Mouse (Mus musculus): ENCODE results near the gene Ttc39b.

The Ttc39b gene

GRCm38 (mm10) chr4:83225633-83226360 lies 98.3 kb downstream of the Ttc39b start:
- no peak for DNase-seq

GRCm38 (mm10) chr4:83224242-83224641 lies 99.8 kb downstream of the Ttc39b start:
- no peak for DNase-seq

DNA sequence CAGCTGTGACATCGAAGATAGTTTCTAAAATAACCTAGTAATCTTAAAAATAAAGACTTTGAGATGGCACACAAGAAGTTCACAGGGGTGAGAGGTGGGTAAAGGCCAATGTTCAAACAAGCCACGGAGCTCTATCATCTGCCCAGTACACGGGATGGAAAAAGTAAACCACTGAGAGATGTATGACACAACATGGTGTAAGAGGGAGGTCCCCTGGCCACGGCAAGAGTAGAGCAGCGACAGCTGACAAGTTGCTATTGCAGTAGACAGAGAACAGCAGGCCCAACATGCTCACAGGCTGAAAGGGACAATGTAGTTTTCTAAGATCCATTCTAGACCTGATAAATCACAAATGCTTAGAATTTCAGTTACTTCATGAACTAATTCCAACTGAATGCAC lies 100.9 kb downstream of the Ttc39b start:
- no peak for DNase-seq

GRCm38 (mm10) chr4:83220761-83221557 lies 103.1 kb downstream of the Ttc39b start:
- DNase-seq = no peak

DNA sequence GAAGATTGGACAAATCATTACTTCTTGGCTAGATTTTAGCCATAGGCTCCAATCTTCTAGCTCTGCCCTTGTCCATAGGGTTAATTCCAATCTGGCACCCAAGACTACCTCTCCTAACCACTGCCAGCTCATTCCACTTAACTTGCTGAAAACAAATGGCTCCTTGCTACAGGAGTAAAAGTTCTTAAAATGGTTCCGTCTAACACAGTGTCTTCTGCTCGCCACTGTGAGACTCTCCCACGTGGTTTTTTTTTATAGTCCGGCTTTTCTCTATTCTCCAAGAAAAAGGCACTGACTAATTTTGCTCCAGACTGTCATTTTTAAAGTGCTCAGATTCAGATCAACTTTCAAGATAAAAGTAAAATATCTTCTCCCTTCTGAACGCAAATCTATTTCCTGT lies 104.8 kb downstream of the Ttc39b start:
- no peak for DNase-seq

GRCm38 (mm10) chr4:83217128-83217527 lies 106.9 kb downstream of the Ttc39b start:
- DNase-seq = no peak

GRCm38 (mm10) chr4:83216381-83216780 lies 107.7 kb downstream of the Ttc39b start:
- no peak for DNase-seq

DNA sequence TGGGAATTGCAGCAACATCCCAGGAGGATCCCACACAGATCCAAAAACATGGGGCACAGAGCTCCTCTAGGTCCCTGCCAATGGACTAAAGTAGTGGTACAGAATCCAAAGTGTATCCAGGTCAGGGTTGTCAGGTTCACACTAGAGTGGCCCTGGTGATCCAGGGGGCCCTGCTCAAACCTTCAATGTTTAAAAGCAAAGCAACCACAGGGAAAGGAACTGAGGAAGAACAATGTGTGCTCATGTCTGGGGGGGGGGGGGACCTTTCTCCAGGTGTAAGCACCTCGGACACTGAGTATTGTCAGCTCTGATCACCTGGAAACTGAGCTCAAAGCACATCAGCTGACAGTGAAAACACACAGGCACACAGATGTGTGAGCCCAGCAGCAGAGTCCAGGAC lies 108.3 kb downstream of the Ttc39b start:
- no peak for DNase-seq

- no peak for DNase-seq
Measured at GRCm38 (mm10) chr4:83214822-83215558, 109.1 kb downstream of the Ttc39b start.

- no peak for DNase-seq
Measured at GRCm38 (mm10) chr4:83213752-83214151, 110.3 kb downstream of the Ttc39b start.

DNA sequence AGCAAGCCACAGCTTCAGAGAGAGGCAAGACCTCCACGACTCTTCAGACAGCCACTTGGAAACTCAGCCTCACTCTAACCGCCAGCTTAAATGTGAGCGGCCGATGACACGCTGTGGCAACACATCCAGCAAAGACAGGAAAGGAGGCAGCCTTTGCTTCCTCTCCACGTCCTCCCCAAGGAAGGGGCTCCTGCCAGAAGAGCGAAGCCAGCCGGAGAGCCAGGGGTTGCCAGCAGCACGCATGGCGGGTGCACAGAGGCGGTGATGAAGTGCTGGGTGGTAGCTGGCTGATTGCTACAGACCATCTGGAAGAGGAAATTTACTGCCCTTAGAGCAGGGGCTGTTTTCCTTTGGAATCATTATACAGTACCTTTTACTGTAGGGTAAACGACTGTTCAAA lies 112.3 kb downstream of the Ttc39b start:
- DNase-seq = no peak

- DNase-seq = no peak
Measured at GRCm38 (mm10) chr4:83210437-83210836, 113.6 kb downstream of the Ttc39b start.

DNA sequence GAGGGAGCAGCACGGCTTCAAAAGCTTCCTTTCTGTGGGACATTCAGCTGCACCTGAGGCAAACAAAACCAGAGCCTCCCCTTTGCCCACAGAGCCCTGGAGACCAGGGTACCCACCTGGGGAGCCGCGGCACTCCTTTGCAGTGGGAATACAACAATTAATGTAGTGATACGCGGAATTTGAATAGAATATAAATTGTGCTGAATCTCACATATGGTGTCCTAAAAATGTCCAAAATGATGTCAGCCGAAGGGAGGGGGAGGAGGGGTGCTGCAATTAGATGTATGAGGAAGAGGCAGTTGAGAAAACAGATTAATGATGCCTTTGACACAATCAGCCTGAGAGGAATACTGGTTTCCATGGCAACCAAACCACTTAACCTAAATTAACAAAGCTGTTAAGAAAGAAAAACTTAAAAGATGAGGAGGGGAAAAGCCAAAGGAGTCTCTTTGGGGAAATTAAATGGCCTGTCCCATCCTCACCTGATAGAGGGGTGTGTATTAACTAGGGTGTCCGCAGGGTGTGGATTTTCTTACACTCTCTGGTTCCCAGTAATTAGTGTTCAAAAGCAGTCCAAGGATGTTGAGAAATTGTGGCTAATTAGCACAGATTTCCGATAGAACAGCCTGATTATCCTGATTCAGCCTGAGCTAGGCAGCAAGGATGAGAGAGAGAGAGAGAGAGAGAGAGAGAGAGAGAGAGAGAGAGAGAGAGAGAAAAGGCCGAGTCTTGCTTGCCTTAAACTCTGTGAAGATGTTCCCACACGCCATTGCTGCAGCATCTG lies 117.1 kb downstream of the Ttc39b start:
- DNase-seq = no peak

DNA sequence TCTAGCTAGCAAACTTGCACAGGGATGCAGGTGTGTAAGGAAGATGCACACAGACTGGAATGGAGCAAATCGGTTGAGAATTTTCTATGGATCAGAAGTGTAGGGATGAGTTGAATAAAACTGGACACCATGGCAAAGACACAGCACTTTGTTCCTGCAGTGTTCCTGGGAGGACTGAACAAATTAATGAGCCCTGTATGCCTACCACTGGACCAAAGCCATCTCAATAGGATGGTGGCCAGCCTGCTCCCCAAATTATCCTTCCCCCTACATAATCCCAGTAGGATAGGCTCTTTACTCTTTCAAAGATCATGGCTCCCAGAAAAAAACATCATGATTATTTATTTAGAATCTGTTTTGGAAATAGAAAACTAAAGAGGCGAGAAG lies 117.6 kb downstream of the Ttc39b start:
- no peak for DNase-seq

GRCm38 (mm10) chr4:83199391-83199790 lies 124.7 kb downstream of the Ttc39b start:
- no peak for DNase-seq

DNA sequence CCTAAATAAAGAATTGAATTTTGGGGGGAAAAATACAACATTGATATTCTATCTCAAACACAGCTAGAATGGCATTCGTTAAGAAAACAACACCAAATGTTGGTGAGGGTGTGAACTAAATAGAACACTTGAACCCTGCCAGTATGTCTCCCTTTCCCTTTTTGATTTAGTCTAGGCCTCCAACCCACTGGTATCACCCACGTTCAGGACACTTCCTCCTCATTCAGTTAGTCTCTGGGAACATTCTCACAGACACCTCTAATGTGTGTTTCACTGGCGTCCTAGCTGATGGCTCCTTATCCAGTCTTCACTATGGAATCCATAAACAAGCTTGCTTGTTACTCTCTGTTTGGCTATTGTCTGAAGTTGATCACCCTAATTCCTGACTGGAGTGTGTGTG lies 125.9 kb downstream of the Ttc39b start:
- DNase-seq = no peak

- no peak for DNase-seq
Measured at GRCm38 (mm10) chr4:83189736-83190135, 134.3 kb downstream of the Ttc39b start.

DNA sequence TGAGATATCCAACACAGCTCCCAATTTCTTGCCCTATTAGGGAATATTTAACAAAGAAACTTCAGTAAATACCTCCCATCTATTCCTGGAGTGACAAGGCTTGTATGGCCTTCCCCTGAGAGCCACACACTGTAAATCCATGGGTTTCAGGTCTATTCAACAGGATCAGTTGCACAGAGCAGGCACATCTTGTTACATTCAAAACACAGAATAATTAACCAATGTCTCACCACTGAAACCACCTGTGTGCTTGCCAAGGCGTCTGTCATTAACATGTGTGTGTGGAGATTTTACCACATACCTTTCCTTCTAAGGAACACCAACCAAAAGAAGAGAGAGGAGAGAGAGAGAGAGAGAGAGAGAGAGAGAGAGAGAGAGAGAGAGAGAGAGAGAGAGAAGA lies 136.7 kb downstream of the Ttc39b start:
- DNase-seq = no peak

DNA sequence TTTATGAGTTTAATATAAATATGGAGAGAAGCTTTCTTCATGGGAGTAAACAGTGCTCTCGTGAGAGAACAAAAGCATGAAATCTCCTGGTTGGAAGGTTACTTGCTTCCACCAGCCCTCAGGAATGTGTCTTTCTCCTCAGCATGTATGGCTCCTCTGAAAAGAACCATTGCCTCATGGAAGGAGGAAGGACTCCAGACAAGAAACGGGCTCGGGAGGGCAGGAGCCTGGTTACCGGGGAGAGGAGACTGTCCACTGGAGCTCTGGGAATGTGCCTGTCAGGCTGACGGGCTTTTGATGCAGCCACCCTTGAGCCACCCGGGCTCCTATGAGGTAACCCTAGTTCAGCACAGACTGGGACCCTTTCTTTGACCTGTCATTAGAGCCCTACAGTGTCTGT lies 137.6 kb downstream of the Ttc39b start:
- no peak for DNase-seq

DNA sequence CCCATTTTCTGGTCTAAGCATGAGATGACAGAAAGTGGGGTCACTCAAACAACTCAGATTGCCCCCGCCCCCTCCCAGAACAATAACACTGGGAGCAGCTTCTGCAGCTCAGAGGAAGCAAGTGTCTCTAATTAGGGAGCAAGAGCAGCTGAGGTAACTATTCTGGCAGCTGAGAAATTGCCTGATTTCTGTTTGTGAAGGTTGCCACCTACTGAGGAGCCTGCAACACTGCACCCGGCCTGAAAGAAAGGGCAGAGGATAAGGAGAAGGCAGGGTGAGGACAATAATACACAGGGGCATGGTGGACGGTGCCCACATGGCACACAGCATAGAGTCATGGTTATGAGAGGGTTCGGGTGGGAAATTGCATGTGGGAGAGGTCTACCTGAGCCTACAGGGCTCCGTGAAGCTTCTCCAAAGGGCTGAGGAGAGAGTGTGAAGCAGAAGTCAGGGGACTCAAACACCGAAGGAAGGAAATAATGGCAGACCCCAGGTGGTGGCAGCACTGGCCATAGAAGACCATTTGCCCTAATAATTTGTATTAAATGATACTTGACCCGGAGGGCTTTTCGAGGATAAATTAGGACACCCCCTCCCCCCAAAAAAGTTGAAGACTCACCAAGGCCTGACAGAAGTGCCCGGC lies 140.6 kb downstream of the Ttc39b start:
- DNase-seq = peak; percentile 56

DNA sequence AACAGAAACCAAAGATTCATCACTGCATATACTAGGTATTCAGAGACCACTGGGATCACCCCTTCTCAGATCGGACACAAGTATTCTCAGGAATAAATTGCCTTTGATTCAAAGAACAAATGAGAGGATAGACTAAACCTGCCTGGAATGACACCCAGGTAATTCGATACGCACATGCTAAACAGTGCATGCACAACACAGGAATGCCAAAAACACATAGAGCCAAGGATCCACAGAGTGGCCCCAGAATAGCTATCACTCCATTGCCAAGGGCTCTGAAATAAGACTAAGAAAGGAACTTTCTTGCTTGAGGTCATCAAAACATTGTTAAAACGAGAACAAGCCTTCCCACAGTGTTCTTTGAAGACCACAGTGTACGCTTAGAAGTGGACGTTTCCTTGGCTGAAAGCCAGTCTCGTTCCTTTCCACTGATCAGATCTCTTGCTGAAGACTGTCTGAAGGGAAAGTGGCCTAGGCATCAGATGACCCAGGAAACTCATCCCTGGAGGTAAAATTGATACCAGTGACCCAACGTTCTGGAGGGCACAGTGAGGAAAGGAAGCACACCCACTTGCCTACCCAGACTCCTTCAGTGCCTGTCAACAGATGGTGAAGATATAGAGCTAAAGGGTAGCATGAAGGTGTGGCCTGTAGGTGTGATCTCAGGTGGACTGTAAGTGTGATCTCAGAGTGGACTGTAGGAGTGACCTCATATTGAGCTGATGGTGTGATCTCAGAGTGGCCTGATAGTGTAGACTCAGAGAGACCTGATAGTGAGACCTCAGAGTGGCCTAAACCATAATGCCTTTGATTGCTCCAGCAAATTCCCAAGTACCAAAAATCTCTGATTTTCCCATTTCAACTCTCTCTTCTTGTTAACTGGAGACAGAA lies 141.6 kb downstream of the Ttc39b start:
- no peak for DNase-seq
